Mouse (Mus musculus): ENCODE measurements around the gene Adgrf4. TPM values are rescaled to one million over a fixed set of nuclear protein-coding genes. Genes with fewer than 3 reads are reported as not detected.

Gene Adgrf4
- not detected in 2 replicates for polyA plus RNA-seq (2012)

- TF ChIP-seq GATA1 (IDR thresholded peaks at IDR 0.05; ENCODE audit: low read length), result no peak
Measured at GRCm38 (mm10) chr17:42692136-42692535, at the start of gene Adgrf4. TSS of gene Adgrf4 (minus strand) at chr17:42692284.

- TF ChIP-seq GATA1 (IDR thresholded peaks at IDR 0.05; ENCODE audit: low read length), result no peak
Measured at GRCm38 (mm10) chr17:42741801-42742217, 49.7 kb upstream of the Adgrf4 start, which contains the start of gene Adgrf2. TSS of gene Adgrf2 (minus strand) at chr17:42742179.

- TF ChIP-seq GATA1 (IDR thresholded peaks at IDR 0.05; ENCODE audit: low read length), result no peak
Measured at GRCm38 (mm10) chr17:42738794-42739193, 46.7 kb upstream of the Adgrf4 start.

GRCm38 (mm10) chr17:42717161-42717560 lies 25.1 kb upstream of the Adgrf4 start:
- TF ChIP-seq GATA1 (IDR thresholded peaks at IDR 0.05; ENCODE audit: low read length), result no peak

- TF ChIP-seq GATA1 (IDR thresholded peaks at IDR 0.05; ENCODE audit: low read length), result no peak
Measured at GRCm38 (mm10) chr17:42714991-42715390, 22.9 kb upstream of the Adgrf4 start.

GRCm38 (mm10) chr17:42710717-42711116 lies 18.6 kb upstream of the Adgrf4 start:
- no peak for TF ChIP-seq GATA1 (IDR thresholded peaks at IDR 0.05; ENCODE audit: low read length)

- no peak for TF ChIP-seq GATA1 (IDR thresholded peaks at IDR 0.05; ENCODE audit: low read length)
Measured at GRCm38 (mm10) chr17:42705611-42706010, 13.5 kb upstream of the Adgrf4 start.

- TF ChIP-seq GATA1 (IDR thresholded peaks at IDR 0.05; ENCODE audit: low read length), result no peak
Measured at GRCm38 (mm10) chr17:42702198-42702597, 10.1 kb upstream of the Adgrf4 start.

- no peak for TF ChIP-seq GATA1 (IDR thresholded peaks at IDR 0.05; ENCODE audit: low read length)
Measured at GRCm38 (mm10) chr17:42694730-42695129, 2.6 kb upstream of the Adgrf4 start.

- TF ChIP-seq GATA1 (IDR thresholded peaks at IDR 0.05; ENCODE audit: low read length), result no peak
Measured at GRCm38 (mm10) chr17:42690531-42690930, 1.6 kb downstream of the Adgrf4 start.

GRCm38 (mm10) chr17:42658634-42659422 lies 33.3 kb downstream of the Adgrf4 start:
- TF ChIP-seq GATA1 (IDR thresholded peaks at IDR 0.05; ENCODE audit: low read length), result no peak

GRCm38 (mm10) chr17:42643416-42643815 lies 48.7 kb downstream of the Adgrf4 start:
- no peak for TF ChIP-seq GATA1 (IDR thresholded peaks at IDR 0.05; ENCODE audit: low read length)

- no peak for TF ChIP-seq GATA1 (IDR thresholded peaks at IDR 0.05; ENCODE audit: low read length)
Measured at GRCm38 (mm10) chr17:42630206-42630605, 61.9 kb downstream of the Adgrf4 start.

GRCm38 (mm10) chr17:42613043-42613737 lies 78.9 kb downstream of the Adgrf4 start:
- no peak for TF ChIP-seq GATA1 (IDR thresholded peaks at IDR 0.05; ENCODE audit: low read length)

- TF ChIP-seq GATA1 (IDR thresholded peaks at IDR 0.05; ENCODE audit: low read length), result no peak
Measured at GRCm38 (mm10) chr17:42611295-42611694, 80.8 kb downstream of the Adgrf4 start, which contains the start of gene Opn5. TSS of gene Opn5 (minus strand) at chr17:42611395.

GRCm38 (mm10) chr17:42608270-42608669 lies 83.8 kb downstream of the Adgrf4 start:
- TF ChIP-seq GATA1 (IDR thresholded peaks at IDR 0.05; ENCODE audit: low read length), result no peak

Other genes starting within 250 kb of the Adgrf4 start
- gene Opn5, start 80.9 kb downstream of the Adgrf4 start, polyA plus RNA-seq (2012), result not detected in 2 replicates
- gene Adgrf2, start 49.9 kb upstream of the Adgrf4 start, polyA plus RNA-seq (2012), result not detected in 2 replicates
- gene Cd2ap, start 184.4 kb upstream of the Adgrf4 start, polyA plus RNA-seq (2012), result 8.3 and 10.6 TPM in 2 replicates